Mouse (Mus musculus) MEL (cell line): Measurements from ENCODE around the gene Bmp8b. TPM values are rescaled to one million over a fixed set of nuclear protein-coding genes. Genes with fewer than 3 reads are reported as not detected.

ENCODE experiments used
- DNase-seq: peaks from one replicate; pipeline ENCODE4 v3.0.0; 2011; ENCODE audit warnings: low read depth, low spot score
- H3K27ac ChIP-seq: 2 replicates; pipeline ENCODE4 v1.5.1; 2012; ENCODE audit warnings: low read depth, mild to moderate bottlenecking, control low read depth, low read length, moderate library complexity; ENCODE audit not compliant: control insufficient read depth
- H3K27me3 ChIP-seq, 2 experiments: fragments of 150-350 bp in 1 of 2; sonication (generic) in 1 of 2; 2 replicates each; pipeline ENCODE4 v1.6.1; 2012; ENCODE audit warnings: low read length in 2 of 2, mild to moderate bottlenecking in 2 of 2, improper control_type of control experiment in 1 of 2, moderate library complexity in 1 of 2; ENCODE audit not compliant: insufficient read depth in 2 of 2, control insufficient read depth in 1 of 2
- H3K36me3 ChIP-seq, 2 experiments: 2 replicates each; pipeline ENCODE4 v1.6.1; 2012 to 2014; ENCODE audit warnings: low read length in 2 of 2, improper control_type of control experiment in 1 of 2, inconsistent platforms in 1 of 2, mild to moderate bottlenecking in 1 of 2; ENCODE audit not compliant: insufficient read depth in 2 of 2, control insufficient read depth in 1 of 2
- H3K4me1 ChIP-seq, 2 experiments: fragments of 150-350 bp in 1 of 2; sonication (generic) in 1 of 2; 2 replicates each; pipeline ENCODE4 v1.6.1; 2012; ENCODE audit warnings: low read length in 2 of 2, improper control_type of control experiment in 1 of 2, mild to moderate bottlenecking in 1 of 2; ENCODE audit not compliant: insufficient read depth in 2 of 2, control insufficient read depth in 1 of 2
- H3K4me3 ChIP-seq, 2 experiments: fragments of 150-350 bp in 1 of 2; sonication (generic) in 1 of 2; 2 replicates each; pipeline ENCODE4 v1.5.1; 2012; ENCODE audit warnings: low read depth in 2 of 2, low read length in 2 of 2, mild to moderate bottlenecking in 2 of 2, moderate library complexity in 2 of 2, control low read depth in 1 of 2, improper control_type of control experiment in 1 of 2; ENCODE audit not compliant: control insufficient read depth in 1 of 2, insufficient read depth in 1 of 2
- H3K79me2 ChIP-seq: 2 replicates; pipeline ENCODE4 v1.6.1; 2012; ENCODE audit warnings: mild to moderate bottlenecking, low read length, moderate library complexity; ENCODE audit not compliant: control insufficient read depth, poor library complexity, insufficient read depth
- H3K9ac ChIP-seq: 2 replicates; pipeline ENCODE4 v1.6.1; 2012; ENCODE audit warnings: low read depth, mild to moderate bottlenecking, control low read depth, low read length, moderate library complexity; ENCODE audit not compliant: control insufficient read depth, poor library complexity, severe bottlenecking
- H3K9me3 ChIP-seq: fragments of 150-350 bp; sonication (generic); replicated peaks from 2 replicates; pipeline ENCODE4 v1.6.1; 2012; ENCODE audit warnings: mild to moderate bottlenecking, low read length, improper control_type of control experiment, moderate library complexity; ENCODE audit not compliant: insufficient read depth
- CHD1 ChIP-seq: IDR thresholded peaks from 2 replicates; pipeline ENCODE4 v1.6.1; 2012; ENCODE audit warnings: low read depth, mild to moderate bottlenecking, inconsistent platforms, low read length, improper control_type of control experiment
- CTCF ChIP-seq, 3 experiments: IDR thresholded peaks in 2 of 3; conservative IDR thresholded peaks in 1 of 3; 2 replicates each; pipeline ENCODE4 v1.5.1; 2011 to 2012; ENCODE audit warnings: low read length in 3 of 3, low read depth in 2 of 3, mild to moderate bottlenecking in 2 of 3, improper control_type of control experiment in 1 of 3, inconsistent platforms in 1 of 3, mixed read lengths in 1 of 3, moderate library complexity in 1 of 3; ENCODE audit not compliant: control insufficient read depth in 1 of 3, insufficient read depth in 1 of 3, poor library complexity in 1 of 3, severe bottlenecking in 1 of 3
- HCFC1 ChIP-seq: IDR thresholded peaks from 2 replicates; pipeline ENCODE4 v1.6.1; 2012; ENCODE audit warnings: low read depth, mild to moderate bottlenecking, inconsistent platforms, low read length, improper control_type of control experiment, moderate library complexity
- MAFK ChIP-seq: IDR thresholded peaks from 2 replicates; pipeline ENCODE4 v1.6.1; 2011; ENCODE audit warnings: low read depth, mild to moderate bottlenecking, low read length, improper control_type of control experiment, borderline replicate concordance
- MAX ChIP-seq: IDR thresholded peaks from 2 replicates; pipeline ENCODE4 v1.6.1; 2011; ENCODE audit warnings: low read length, improper control_type of control experiment
- MAZ ChIP-seq: IDR thresholded peaks from 2 replicates; pipeline ENCODE4 v1.6.1; 2012; ENCODE audit warnings: low read depth, mild to moderate bottlenecking, inconsistent platforms, low read length, improper control_type of control experiment
- MYC ChIP-seq: IDR thresholded peaks from 2 replicates; pipeline ENCODE4 v1.6.1; 2011; ENCODE audit warnings: low read depth, mild to moderate bottlenecking, low read length, improper control_type of control experiment, moderate library complexity
- POLR2A ChIP-seq, 2 experiments: IDR thresholded peaks; 2 replicates each; pipeline ENCODE4 v1.6.1; 2011 to 2012; ENCODE audit warnings: low read length in 2 of 2, mild to moderate bottlenecking in 2 of 2, control low read depth in 1 of 2, improper control_type of control experiment in 1 of 2, low read depth in 1 of 2, moderate library complexity in 1 of 2; ENCODE audit not compliant: control insufficient read depth in 1 of 2, insufficient read depth in 1 of 2, poor library complexity in 1 of 2
- POLR2AphosphoS2 ChIP-seq: IDR thresholded peaks from 2 replicates; pipeline ENCODE4 v1.6.1; 2011; ENCODE audit warnings: low read length, improper control_type of control experiment
- POLR2AphosphoS5 ChIP-seq: IDR thresholded peaks from 2 replicates; pipeline ENCODE4 v1.6.1; 2012; ENCODE audit warnings: low read depth, borderline replicate concordance, mild to moderate bottlenecking, inconsistent platforms, low read length, moderate library complexity, mixed read lengths
- RAD21 ChIP-seq: IDR thresholded peaks from 2 replicates; pipeline ENCODE4 v1.6.1; 2011; ENCODE audit warnings: mild to moderate bottlenecking, low read depth, low read length, improper control_type of control experiment
- SMC3 ChIP-seq: IDR thresholded peaks from 2 replicates; pipeline ENCODE4 v1.6.1; 2011; ENCODE audit warnings: low read depth, low read length, improper control_type of control experiment
- TBP ChIP-seq: IDR thresholded peaks from 2 replicates; pipeline ENCODE4 v1.8.0; 2011; ENCODE audit warnings: low read depth, low read length, improper control_type of control experiment
- TCF12 ChIP-seq: IDR thresholded peaks from 2 replicates; pipeline ENCODE4 v1.6.1; 2014; ENCODE audit warnings: low read depth, mild to moderate bottlenecking, inconsistent platforms, low read length, improper control_type of control experiment, moderate library complexity
- UBTF ChIP-seq: IDR thresholded peaks from 2 replicates; pipeline ENCODE4 v1.6.1; 2012; ENCODE audit warnings: low read depth, mild to moderate bottlenecking, inconsistent platforms, low read length, improper control_type of control experiment, moderate library complexity, borderline replicate concordance; ENCODE audit not compliant: insufficient read depth
- USF1 ChIP-seq: IDR thresholded peaks from 2 replicates; pipeline ENCODE4 v1.6.1; 2014; ENCODE audit warnings: low read depth, mild to moderate bottlenecking, inconsistent platforms, low read length, improper control_type of control experiment, moderate library complexity
- ZC3H11A ChIP-seq: IDR thresholded peaks from 2 replicates; pipeline ENCODE4 v1.6.1; 2012; ENCODE audit warnings: low read depth, mild to moderate bottlenecking, inconsistent platforms, low read length, improper control_type of control experiment
- ZNF384 ChIP-seq: IDR thresholded peaks from 2 replicates; pipeline ENCODE4 v1.6.1; 2012; ENCODE audit warnings: low read depth, mild to moderate bottlenecking, inconsistent platforms, low read length, improper control_type of control experiment
- polyA plus RNA-seq, 2 experiments: library from polyadenylated mRNA; stranded (reverse) in 1 of 2; unstranded in 1 of 2; fragments of >175 nt in 1 of 2; fragments of >200 nt in 1 of 2; gene quantifications; 2 replicates each; pipeline versions ENCODE4 v1.2.1 to v1.2.4; 2012; ENCODE audit warnings: low replicate concordance in 2 of 2, low read depth in 1 of 2; ENCODE audit not compliant: insufficient read length in 2 of 2, insufficient read depth in 1 of 2, missing spikeins in 1 of 2
- total RNA-seq: library from RNA; depleted of rRNA; stranded (reverse); fragments of 300-350 nt; gene quantifications from 2 replicates; pipeline ENCODE4 v1.2.3, GENCODE M21; 2012

Gene Bmp8b
- total and polyA plus RNA-seq, 3 experiments, result 0.06 to 0.08 TPM; not detected in 1

DNA sequence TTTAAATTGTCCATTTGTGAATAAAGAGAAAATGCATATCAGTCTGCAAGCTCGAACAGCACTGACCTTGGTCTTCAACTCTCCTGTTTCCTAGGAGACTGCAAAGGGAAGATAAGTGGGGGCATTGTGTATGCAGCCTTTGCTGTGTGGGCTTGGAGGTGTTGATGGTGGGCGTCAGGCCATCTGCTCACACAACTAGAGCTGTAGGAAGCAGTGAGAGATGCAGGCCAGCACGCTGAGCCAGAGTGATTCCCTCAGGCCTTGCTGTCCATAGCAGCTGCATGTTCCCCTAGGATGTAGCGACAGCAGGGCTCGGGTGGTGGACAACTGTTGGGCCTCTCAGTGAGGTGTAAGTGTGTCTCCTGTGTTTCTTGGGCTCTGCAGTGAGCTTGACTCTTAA is 48.0 kb downstream of the Bmp8b start:
- no peak for DNase-seq

DNA sequence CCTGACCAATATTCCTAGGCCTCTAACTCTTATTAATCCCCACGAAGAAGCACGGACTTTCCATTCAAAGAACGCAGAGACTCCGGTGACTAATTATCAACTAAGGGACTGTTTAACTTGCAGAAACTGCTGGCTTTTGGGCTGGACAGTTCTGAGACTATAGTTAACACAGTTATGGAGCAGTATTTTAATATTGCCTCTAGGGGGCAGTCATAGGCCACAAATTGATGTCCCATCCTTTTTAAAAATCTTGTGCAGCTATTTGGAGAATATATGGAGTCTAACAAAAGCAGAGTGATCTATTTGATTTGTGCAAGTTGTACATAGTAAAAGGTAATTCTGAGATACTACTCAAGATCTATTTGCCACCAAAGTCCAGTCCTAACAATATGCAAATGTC is 50.0 kb downstream of the Bmp8b start:
- peaks cover 0 to 2% of the 10 kb centered on the region in 2 experiments; a peak in 2 of 4 replicates for H3K27me3 ChIP-seq
- peaks cover 0 to under 1% of the 10 kb centered on the region in 2 experiments; a peak in 1 of 4 replicates for H3K36me3 ChIP-seq
- no peaks in the 10 kb centered on the region for H3K9me3 ChIP-seq
- DNase-seq, result peak; percentile 73
- no peak overlapping the region for H3K9ac ChIP-seq
- H3K4me1 ChIP-seq, result peaks cover 0 to 2% of the 10 kb centered on the region in 2 experiments; a peak in 1 of 4 replicates
- TF ChIP-seq RAD21 (peak; percentile 96), MYC (0 out of 2 replicates have a peak, but pooled peaks have one; percentile 21), SMC3 (peak; percentile 78), ZC3H11A (peak; percentile 67), UBTF (no peak), MAX (no peak), POLR2A (IDR thresholded peaks at IDR 0.05; ENCODE audit: control insufficient read depth in 1 of 2, insufficient read depth in 1 of 2, low read depth in 1 of 2, low read length in 2 of 2, poor library complexity in 1 of 2) (no peak), CTCF (IDR thresholded peaks at IDR 0.05 in 2 of 3, conservative IDR thresholded peaks at IDR 0.05 in 1 of 3; ENCODE audit: control insufficient read depth in 1 of 3, insufficient read depth in 1 of 3, low read depth in 2 of 3, low read length in 3 of 3, poor library complexity in 1 of 3, severe bottlenecking in 1 of 3) (peak; percentile 16 to 92 (median 67); a peak in 4 of 6 replicates), TCF12 (no peak)
- H3K27ac ChIP-seq, result no peak overlapping the region
- H3K79me2 ChIP-seq, result no peaks in the 10 kb centered on the region
- H3K4me3 ChIP-seq, result no peak overlapping the region

More for the DNA sequence above, 48.0 kb downstream of the Bmp8b start:
- no peak overlapping the region for H3K4me3 ChIP-seq
- no peak overlapping the region for H3K9ac ChIP-seq
- peaks cover 0 to 2% of the 10 kb centered on the region in 2 experiments; a peak in 2 of 4 replicates for H3K27me3 ChIP-seq
- no peak for TF ChIP-seq MAZ
- H3K27ac ChIP-seq, result no peak overlapping the region
- H3K79me2 ChIP-seq, result no peaks in the 10 kb centered on the region
- no peaks in the 10 kb centered on the region for H3K9me3 ChIP-seq
- H3K36me3 ChIP-seq, result no peaks in the 10 kb centered on the region
- no peaks in the 10 kb centered on the region for H3K4me1 ChIP-seq

DNA sequence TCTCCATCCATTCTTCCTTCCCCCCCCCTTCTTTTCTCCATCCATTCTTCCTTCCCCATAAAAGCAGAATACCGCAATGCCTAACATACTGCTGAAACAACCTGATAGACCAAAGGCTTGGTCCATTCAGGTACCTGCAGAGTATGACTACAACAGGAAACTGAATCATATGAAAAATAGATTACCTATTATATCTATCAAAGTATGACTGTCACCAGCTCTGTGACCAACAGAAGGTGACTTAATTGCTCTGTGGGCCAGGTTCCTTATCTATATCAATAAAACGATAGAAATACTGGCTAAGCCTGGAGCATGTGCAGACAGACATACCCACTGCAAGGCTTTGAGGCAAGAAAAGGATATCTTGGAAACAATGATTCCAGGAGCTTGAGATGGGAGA is 50.5 kb downstream of the Bmp8b start:
- Histone ChIP-seq H3K79me2 (no peaks in the 10 kb centered on the region), H3K27ac (no peak overlapping the region), H3K9ac (no peak overlapping the region), H3K9me3 (no peaks in the 10 kb centered on the region)
- no peak for DNase-seq
- TF ChIP-seq TBP, result no peak
- no peak for TF ChIP-seq ZC3H11A
- no peak for TF ChIP-seq USF1
- TF ChIP-seq ZNF384, result no peak
- TF ChIP-seq MAX, result no peak
- TF ChIP-seq TCF12, result no peak
- TF ChIP-seq MAFK, result no peak
- TF ChIP-seq SMC3, result no peak
- no peak for TF ChIP-seq HCFC1
- no peak for TF ChIP-seq POLR2AphosphoS5
- no peak for TF ChIP-seq POLR2AphosphoS2
- TF ChIP-seq CHD1, result no peak
- TF ChIP-seq, all 39 proteins: peak for 0
- peaks cover 0 to 4% of the 10 kb centered on the region in 2 experiments; a peak in 1 of 4 replicates for H3K36me3 ChIP-seq
- no peak overlapping the region for H3K4me3 ChIP-seq
- H3K4me1 ChIP-seq, result peaks cover 0 to 6% of the 10 kb centered on the region in 2 experiments; a peak in 2 of 4 replicates
- H3K27me3 ChIP-seq, result peaks cover 0 to 2% of the 10 kb centered on the region in 2 experiments; a peak in 2 of 4 replicates
